Mouse (Mus musculus) lung, adult 10 weeks (tissue): Measurements from ENCODE around the gene Mrps10. TPM values are rescaled to one million over a fixed set of nuclear protein-coding genes. Genes with fewer than 3 reads are reported as not detected.

Experiments
- polyA plus RNA-seq: library from polyadenylated mRNA; stranded (reverse); fragments of 350-450 nt; fragmentation: Illumina TruSeq; extraction: RNeasy Lipid Tissue Mini Kit (QIAGEN cat#74804); gene quantifications from one replicate; pipeline ENCODE4 v1.2.3, GENCODE M21; 2014; ENCODE audit warnings: low read depth, low replicate concordance; ENCODE audit not compliant: insufficient read depth

The Mrps10 gene
- 32.4 TPM for polyA plus RNA-seq

GRCm38 (mm10) chr17:47368401-47369086, at the start of gene Mrps10:
Gene Mrps10 (plus strand): TSS chr17:47368887.

GRCm38 (mm10) chr17:47385145-47385544, 16.5 kb downstream of the Mrps10 start, which contains the start of gene Guca1b:
Gene Guca1b (plus strand): TSS chr17:47385393.

GRCm38 (mm10) chr17:47400451-47400850, 31.8 kb downstream of the Mrps10 start, which contains the start of gene Guca1a:
Gene Guca1a (minus strand): TSS chr17:47400584.

Other genes with a start within 250 kb of the Mrps10 start
- 0.41 TPM for gene Guca1b, start 16.5 kb downstream of the Mrps10 start, polyA plus RNA-seq
- gene Guca1a, start 31.7 kb downstream of the Mrps10 start, polyA plus RNA-seq = 1.5 TPM
- gene AI661453, start 67.7 kb downstream of the Mrps10 start, polyA plus RNA-seq = 9.8 TPM
- gene 1700001C19Rik, start 68.5 kb downstream of the Mrps10 start, polyA plus RNA-seq = 0.48 TPM
- gene Taf8, start 133.4 kb downstream of the Mrps10 start, polyA plus RNA-seq = 14.3 TPM
- gene Ccnd3, start 136.2 kb downstream of the Mrps10 start, polyA plus RNA-seq = 106 TPM
- 7.0 TPM for gene Bysl, start 242.6 kb downstream of the Mrps10 start, polyA plus RNA-seq
- gene Med20, start 242.7 kb downstream of the Mrps10 start, polyA plus RNA-seq = 16.2 TPM
- gene Gm20517, start 242.7 kb downstream of the Mrps10 start, polyA plus RNA-seq = 0.87 TPM